Mouse (Mus musculus) kidney, embryonic 16.5 days (tissue): Measurements from ENCODE around the gene Chgb. TPM values are rescaled to one million over a fixed set of nuclear protein-coding genes. Genes with fewer than 3 reads are reported as not detected.

ENCODE experiments used
- ATAC-seq: fragments of 200-750 bp; cut with Nextera tagmentation; 2 replicates; pipeline ENCODE4 v1.8.0; 2017; ENCODE audit warnings: moderate TSS enrichment; ENCODE audit not compliant: low FRiP score, low TSS enrichment
- H3K27ac ChIP-seq: fragments of 300-500 bp; sonication (generic); 2 replicates; pipeline ENCODE4 v1.5.1; 2014; ENCODE audit warnings: low read length
- H3K27me3 ChIP-seq: fragments of 300-500 bp; sonication (generic); 2 replicates; pipeline ENCODE4 v1.6.1; 2014; ENCODE audit warnings: low read length, control low read depth, mixed read lengths; ENCODE audit not compliant: insufficient read depth
- H3K36me3 ChIP-seq: fragments of 300-500 bp; sonication (generic); 2 replicates; pipeline ENCODE4 v1.6.1; 2014; ENCODE audit warnings: low read length, control low read depth, mixed read lengths; ENCODE audit not compliant: insufficient read depth
- H3K4me1 ChIP-seq: fragments of 300-500 bp; sonication (generic); 2 replicates; pipeline ENCODE4 v1.6.1; 2014; ENCODE audit warnings: low read length, control low read depth, mixed read lengths; ENCODE audit not compliant: insufficient read depth
- H3K4me2 ChIP-seq: fragments of 300-500 bp; sonication (generic); replicated peaks from 2 replicates; pipeline ENCODE4 v1.6.1; 2014; ENCODE audit warnings: low read depth, low read length
- H3K4me3 ChIP-seq: fragments of 300-500 bp; sonication (generic); 2 replicates; pipeline ENCODE4 v1.5.1; 2014; ENCODE audit warnings: mild to moderate bottlenecking, low read length
- H3K9ac ChIP-seq: fragments of 300-500 bp; sonication (generic); replicated peaks from 2 replicates; pipeline ENCODE4 v1.6.1; 2014; ENCODE audit warnings: low read length
- H3K9me3 ChIP-seq: fragments of 300-500 bp; sonication (generic); 2 replicates; pipeline ENCODE4 v1.6.1; 2016; ENCODE audit warnings: low read length, control low read depth
- WGBS: fragments of 180-500 bp; shearing (Covaris S2); extraction: QIAGEN DNeasy Blood & Tissue Kit; methylation state at CpG from one replicate; pipeline ENCODE4 v1.1.7; 2014; 5-methylcytosine and 5-hydroxymethylcytosine counted together
- polyA plus RNA-seq: library from polyadenylated mRNA; unstranded; fragments of >200 nt; fragmentation: Nextera tagmentation; extraction: Ambion mirVana; gene quantifications from 2 replicates; pipeline ENCODE4 v1.2.1, GENCODE M21; 2015

Chgb gene
- polyA plus RNA-seq, 1 experiment from 2014 or later: 4.9 TPM

GRCm38 (mm10) chr2:132752398-132752797 lies 28.7 kb upstream of the Chgb start:
- no peaks in the 10 kb centered on the region for H3K9me3 ChIP-seq
- peaks cover 5% of the 10 kb centered on the region; the same call in 1 of the 2 replicates for H3K36me3 ChIP-seq
- no peaks in the 10 kb centered on the region for H3K4me1 ChIP-seq
- H3K4me3 ChIP-seq: no peak overlapping the region
- no peak overlapping the region for H3K9ac ChIP-seq
- no peak overlapping the region for H3K4me2 ChIP-seq
- no peaks in the 10 kb centered on the region for H3K27me3 ChIP-seq
- WGBS: 76% methylated on average over 2 of the region's 2 CpGs
- H3K27ac ChIP-seq: no peak overlapping the region
- ATAC-seq: no peak

DNA sequence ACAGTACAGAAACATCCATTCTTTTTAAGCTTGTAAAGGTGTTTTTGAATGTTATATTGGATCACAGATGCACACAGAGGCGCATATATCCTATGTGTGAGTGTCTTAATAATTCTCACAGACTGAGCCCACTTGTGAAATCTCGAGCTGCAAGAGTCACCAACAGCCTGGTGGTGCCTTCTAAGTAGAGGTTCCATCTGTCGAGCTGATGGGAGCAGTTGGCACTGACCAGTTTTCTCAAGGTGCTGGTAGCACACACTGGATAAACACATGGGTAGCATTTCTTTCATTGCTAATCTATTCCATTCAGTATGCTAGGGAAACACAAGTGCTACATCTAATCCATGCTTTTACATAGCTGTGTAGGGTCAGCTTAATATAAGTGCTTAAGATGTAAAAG lies 27.9 kb upstream of the Chgb start:
- Histone ChIP-seq H3K36me3 (peaks cover 5% of the 10 kb centered on the region; the same call in 1 of the 2 replicates), H3K4me2 (no peak overlapping the region), H3K27me3 (no peaks in the 10 kb centered on the region), H3K27ac (no peak overlapping the region), H3K4me3 (no peak overlapping the region), H3K9ac (no peak overlapping the region), H3K9me3 (no peaks in the 10 kb centered on the region), H3K4me1 (no peaks in the 10 kb centered on the region)
- 81% methylated on average over 3 of the region's 3 CpGs for WGBS
- ATAC-seq: no peak

- Histone ChIP-seq H3K4me3 (no peak overlapping the region), H3K4me2 (no peak overlapping the region), H3K36me3 (no peaks in the 10 kb centered on the region), H3K9me3 (no peaks in the 10 kb centered on the region), H3K4me1 (no peaks in the 10 kb centered on the region), H3K27me3 (no peaks in the 10 kb centered on the region), H3K9ac (no peak overlapping the region), H3K27ac (no peak overlapping the region)
- whole genome bisulfite sequencing: 76% methylated on average over 5 of the region's 5 CpGs
- ATAC-seq: no peak
Observed at GRCm38 (mm10) chr2:132757911-132758310, 23.2 kb upstream of the Chgb start.

DNA sequence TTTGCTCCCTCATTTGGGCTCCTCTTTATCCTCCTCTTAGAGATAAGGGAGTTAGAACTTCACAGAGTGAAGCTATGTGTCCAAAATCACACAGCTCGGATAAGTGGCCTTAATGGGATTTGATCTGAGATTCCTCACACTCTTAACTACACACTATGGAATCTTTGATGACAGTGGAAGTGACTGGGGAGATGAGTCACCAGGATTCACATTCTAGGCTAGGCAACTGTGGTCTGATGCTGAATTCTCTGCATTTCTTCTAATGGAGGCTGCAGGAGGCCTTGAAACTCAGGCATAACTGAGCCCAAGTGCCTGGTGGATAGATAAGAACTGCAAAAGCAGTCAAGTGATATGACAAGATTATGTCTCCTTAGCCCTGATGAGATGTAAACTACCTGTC lies 10.3 kb upstream of the Chgb start:
- Histone ChIP-seq H3K4me2 (no peak overlapping the region), H3K4me3 (no peak overlapping the region), H3K9ac (no peak overlapping the region), H3K27me3 (no peaks in the 10 kb centered on the region), H3K9me3 (no peaks in the 10 kb centered on the region), H3K27ac (no peak overlapping the region), H3K4me1 (no peaks in the 10 kb centered on the region), H3K36me3 (no peaks in the 10 kb centered on the region)
- WGBS: 81% methylated on average over 1 of the region's 1 CpGs
- no peak for ATAC-seq

DNA sequence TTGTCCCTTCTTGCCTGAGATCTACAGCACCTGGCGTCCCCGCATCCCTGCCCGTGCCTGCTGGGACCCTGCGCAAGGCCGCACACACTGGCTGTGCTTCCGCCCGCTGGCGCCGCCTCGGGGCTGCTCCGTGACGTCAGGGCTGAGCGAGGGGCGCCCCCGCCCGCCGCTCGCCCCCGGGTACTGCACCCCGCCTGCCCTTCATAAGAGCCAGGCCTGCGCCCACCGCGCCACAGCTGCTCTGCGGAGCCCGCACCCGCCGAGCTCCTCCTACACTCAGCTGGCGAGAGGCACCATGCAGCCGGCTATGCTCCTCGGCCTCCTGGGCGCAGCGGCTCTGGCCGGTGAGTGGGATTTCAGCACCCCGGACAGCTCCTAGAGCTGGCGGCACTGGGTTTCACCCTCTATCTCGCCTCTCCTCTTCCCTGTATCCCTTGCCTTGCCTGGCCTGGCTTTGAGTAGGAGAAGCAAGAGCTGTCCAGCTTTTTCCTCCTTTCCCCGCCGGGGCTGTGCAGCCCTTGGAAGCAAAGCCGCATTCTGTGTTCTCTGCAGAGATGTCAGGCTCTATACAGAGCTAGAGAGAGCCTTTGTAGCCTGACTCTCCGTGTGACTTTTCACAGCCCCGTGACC lies 476 bp downstream of the Chgb start:
- peak; percentile 99 for ATAC-seq
- 1% methylated on average over 39 of the region's 41 CpGs for WGBS
- peak overlapping the region; percentile 63 for H3K4me2 ChIP-seq
- H3K4me3 ChIP-seq: peak overlapping the region; percentile 44
- peaks cover 9% of the 10 kb centered on the region; the same call in 1 of the 2 replicates for H3K27me3 ChIP-seq
- H3K4me1 ChIP-seq: no peaks in the 10 kb centered on the region
- H3K9ac ChIP-seq: no peak overlapping the region
- H3K9me3 ChIP-seq: no peaks in the 10 kb centered on the region
- H3K27ac ChIP-seq: no peak overlapping the region
- H3K36me3 ChIP-seq: no peaks in the 10 kb centered on the region

- 81% methylated on average over 6 of the region's 6 CpGs for WGBS
- Histone ChIP-seq H3K4me1 (no peaks in the 10 kb centered on the region), H3K4me2 (no peak overlapping the region), H3K27me3 (peaks cover 9% of the 10 kb centered on the region; the same call in 1 of the 2 replicates), H3K9ac (no peak overlapping the region), H3K4me3 (no peak overlapping the region), H3K36me3 (no peaks in the 10 kb centered on the region), H3K9me3 (no peaks in the 10 kb centered on the region), H3K27ac (no peak overlapping the region)
- ATAC-seq: no peak
Observed at GRCm38 (mm10) chr2:132784039-132784438, 3.0 kb downstream of the Chgb start.

GRCm38 (mm10) chr2:132793441-132794203 lies 12.5 kb downstream of the Chgb start:
- H3K9ac ChIP-seq: no peak overlapping the region
- no peak overlapping the region for H3K27ac ChIP-seq
- H3K4me2 ChIP-seq: no peak overlapping the region
- no peak for ATAC-seq
- no peak overlapping the region for H3K4me3 ChIP-seq
- no peaks in the 10 kb centered on the region for H3K9me3 ChIP-seq
- no peaks in the 10 kb centered on the region for H3K36me3 ChIP-seq
- no peaks in the 10 kb centered on the region for H3K4me1 ChIP-seq
- WGBS: 89% methylated on average over 19 of the region's 19 CpGs
- H3K27me3 ChIP-seq: no peaks in the 10 kb centered on the region

- 88% methylated on average over 7 of the region's 7 CpGs for WGBS
- H3K36me3 ChIP-seq: no peaks in the 10 kb centered on the region
- no peak for ATAC-seq
- no peak overlapping the region for H3K4me3 ChIP-seq
- no peaks in the 10 kb centered on the region for H3K27me3 ChIP-seq
- no peak overlapping the region for H3K27ac ChIP-seq
- no peak overlapping the region for H3K4me2 ChIP-seq
- H3K9me3 ChIP-seq: no peaks in the 10 kb centered on the region
- no peaks in the 10 kb centered on the region for H3K4me1 ChIP-seq
- H3K9ac ChIP-seq: no peak overlapping the region
Observed at GRCm38 (mm10) chr2:132794204-132794586, 13.1 kb downstream of the Chgb start.

GRCm38 (mm10) chr2:132802976-132803375 lies 21.9 kb downstream of the Chgb start:
- Histone ChIP-seq H3K36me3 (peaks cover 44% of the 10 kb centered on the region), H3K27ac (no peak overlapping the region), H3K9me3 (peaks cover 8% of the 10 kb centered on the region; the same call in 1 of the 2 replicates), H3K4me3 (no peak overlapping the region), H3K27me3 (no peaks in the 10 kb centered on the region), H3K4me2 (no peak overlapping the region), H3K4me1 (no peaks in the 10 kb centered on the region), H3K9ac (no peak overlapping the region)
- WGBS: 98% methylated on average over 2 of the region's 2 CpGs
- no peak for ATAC-seq
